Mouse (Mus musculus) CH12.LX (cell line): ENCODE results near the gene Muc3a. TPM values are rescaled to one million over a fixed set of nuclear protein-coding genes. Genes with fewer than 3 reads are reported as not detected.

Experiments
- DNase-seq: peaks from one replicate; pipeline ENCODE4 v3.0.0-alpha.2; 2013; ENCODE audit errors: extremely low read depth
- H3K27ac ChIP-seq: 2 replicates; pipeline ENCODE4 v1.5.1; 2012; ENCODE audit warnings: low read depth, mild to moderate bottlenecking, control low read depth, moderate library complexity; ENCODE audit not compliant: insufficient read depth
- H3K27me3 ChIP-seq: replicated peaks from 2 replicates; pipeline ENCODE3; 2012; ENCODE audit warnings: inconsistent platforms
- H3K36me3 ChIP-seq, 2 experiments: replicated peaks in 1 of 2; 2 replicates each; pipeline versions ENCODE3 to v1.6.1; 2012; ENCODE audit warnings: inconsistent platforms in 1 of 2, low read length in 1 of 2, mild to moderate bottlenecking in 1 of 2, mixed read lengths in 1 of 2, moderate library complexity in 1 of 2; ENCODE audit not compliant: control insufficient read depth in 1 of 2, insufficient read depth in 1 of 2
- H3K4me1 ChIP-seq, 2 experiments: 2 replicates each; pipeline ENCODE4 v1.6.1; 2012; ENCODE audit warnings: inconsistent platforms in 1 of 2, moderate library complexity in 1 of 2; ENCODE audit not compliant: insufficient read depth in 2 of 2, control insufficient read depth in 1 of 2
- H3K4me2 ChIP-seq: 2 replicates; pipeline ENCODE4 v1.6.1; 2012; ENCODE audit warnings: low read depth, mild to moderate bottlenecking, control low read depth; ENCODE audit not compliant: poor library complexity, insufficient read depth, severe bottlenecking
- H3K4me3 ChIP-seq, 3 experiments: fragments of 150-350 bp in 1 of 3; sonication (generic) in 1 of 3; replicated peaks in 1 of 3; 2 replicates each; pipeline versions ENCODE3 to v1.5.1; 2011 to 2012; ENCODE audit warnings: low read depth in 2 of 3, low read length in 2 of 3, mild to moderate bottlenecking in 2 of 3, moderate library complexity in 2 of 3, control low read depth in 1 of 3, improper control_type of control experiment in 1 of 3, inconsistent platforms in 1 of 3, mixed read lengths in 1 of 3; ENCODE audit not compliant: poor library complexity in 1 of 3
- H3K79me2 ChIP-seq: replicated peaks from 2 replicates; pipeline ENCODE4 v1.6.1; 2012; ENCODE audit warnings: mild to moderate bottlenecking, moderate library complexity; ENCODE audit not compliant: control insufficient read depth, poor library complexity, insufficient read depth, severe bottlenecking; ENCODE audit errors: extremely low read depth
- H3K9ac ChIP-seq: 2 replicates; pipeline ENCODE4 v1.6.1; 2012; ENCODE audit warnings: low read depth, mild to moderate bottlenecking, control low read depth, moderate library complexity; ENCODE audit not compliant: insufficient read depth
- H3K9me3 ChIP-seq: replicated peaks from 2 replicates; pipeline ENCODE3; 2012; ENCODE audit warnings: low read length, inconsistent platforms, mixed read lengths
- CHD1 ChIP-seq: IDR thresholded peaks from 2 replicates; pipeline ENCODE4 v1.6.1; 2012; ENCODE audit warnings: low read depth, low read length, improper control_type of control experiment, inconsistent platforms
- CHD2 ChIP-seq: IDR thresholded peaks from 2 replicates; pipeline ENCODE4 v1.6.1; 2011; ENCODE audit warnings: low read length, improper control_type of control experiment
- ELF1 ChIP-seq: IDR thresholded peaks from 2 replicates; pipeline ENCODE4 v1.6.1; 2014; ENCODE audit warnings: low read depth, mild to moderate bottlenecking, inconsistent platforms, low read length, improper control_type of control experiment
- EP300 ChIP-seq: IDR thresholded peaks from 2 replicates; pipeline ENCODE4 v1.6.1; 2011; ENCODE audit warnings: low read length, improper control_type of control experiment
- ETS1 ChIP-seq: conservative IDR thresholded peaks from 2 replicates; pipeline ENCODE4 v1.6.1; 2012; ENCODE audit warnings: low read depth, mild to moderate bottlenecking, inconsistent platforms, low read length, improper control_type of control experiment, moderate library complexity
- JUN ChIP-seq: IDR thresholded peaks from 2 replicates; pipeline ENCODE4 v1.6.1; 2011; ENCODE audit warnings: low read depth, mild to moderate bottlenecking, low read length, improper control_type of control experiment, moderate library complexity; ENCODE audit not compliant: insufficient read depth
- KAT2A ChIP-seq: IDR thresholded peaks from 2 replicates; pipeline ENCODE4 v1.6.1; 2012; ENCODE audit warnings: low read length, improper control_type of control experiment, inconsistent platforms; ENCODE audit not compliant: insufficient replicate concordance
- MAFK ChIP-seq: IDR thresholded peaks from 2 replicates; pipeline ENCODE4 v1.6.1; 2011; ENCODE audit warnings: low read length, improper control_type of control experiment; ENCODE audit not compliant: insufficient replicate concordance
- MAX ChIP-seq: IDR thresholded peaks from 2 replicates; pipeline ENCODE4 v1.6.1; 2011; ENCODE audit warnings: low read length, improper control_type of control experiment
- MXI1 ChIP-seq: IDR thresholded peaks from 2 replicates; pipeline ENCODE4 v1.6.1; 2011; ENCODE audit warnings: mild to moderate bottlenecking, low read depth, low read length, improper control_type of control experiment
- MYC ChIP-seq: IDR thresholded peaks from 2 replicates; pipeline ENCODE4 v1.6.1; 2011; ENCODE audit warnings: low read depth, mild to moderate bottlenecking, improper control_type of control experiment, low read length
- NELFE ChIP-seq: IDR thresholded peaks from 2 replicates; pipeline ENCODE4 v1.6.1; 2011; ENCODE audit warnings: low read depth, low read length, improper control_type of control experiment
- NRF1 ChIP-seq: IDR thresholded peaks from 2 replicates; pipeline ENCODE4 v1.6.1; 2014; ENCODE audit warnings: low read depth, mild to moderate bottlenecking, inconsistent platforms, low read length, improper control_type of control experiment, moderate library complexity
- POLR2A ChIP-seq: IDR thresholded peaks from 2 replicates; pipeline ENCODE4 v1.6.1; 2011; ENCODE audit warnings: low read depth, mild to moderate bottlenecking, improper control_type of control experiment, low read length
- POLR2AphosphoS2 ChIP-seq: IDR thresholded peaks from 2 replicates; pipeline ENCODE4 v1.6.1; 2011; ENCODE audit warnings: low read depth, low read length, improper control_type of control experiment
- RAD21 ChIP-seq: IDR thresholded peaks from 2 replicates; pipeline ENCODE4 v1.6.1; 2011; ENCODE audit warnings: low read depth, mild to moderate bottlenecking, low read length, improper control_type of control experiment, moderate library complexity
- SIN3A ChIP-seq: IDR thresholded peaks from 2 replicates; pipeline ENCODE4 v1.6.1; 2012; ENCODE audit warnings: low read length, improper control_type of control experiment, inconsistent platforms
- TBP ChIP-seq: conservative IDR thresholded peaks from 2 replicates; pipeline ENCODE4 v1.6.1; 2011; ENCODE audit warnings: low read depth, low read length, improper control_type of control experiment
- TCF12 ChIP-seq: IDR thresholded peaks from 2 replicates; pipeline ENCODE4 v1.6.1; 2014; ENCODE audit warnings: low read depth, mild to moderate bottlenecking, inconsistent platforms, low read length, improper control_type of control experiment
- USF1 ChIP-seq: IDR thresholded peaks from 2 replicates; pipeline ENCODE4 v1.6.1; 2014; ENCODE audit warnings: low read depth, mild to moderate bottlenecking, inconsistent platforms, low read length, improper control_type of control experiment
- USF2 ChIP-seq: conservative IDR thresholded peaks from 2 replicates; pipeline ENCODE4 v1.6.1; 2011; ENCODE audit warnings: low read depth, low read length, improper control_type of control experiment
- ZC3H11A ChIP-seq: IDR thresholded peaks from 2 replicates; pipeline ENCODE4 v1.6.1; 2012; ENCODE audit warnings: low read depth, mild to moderate bottlenecking, inconsistent platforms, low read length, improper control_type of control experiment
- ZMIZ1 ChIP-seq: IDR thresholded peaks from 2 replicates; pipeline ENCODE4 v1.6.1; 2012; ENCODE audit warnings: low read depth, mild to moderate bottlenecking, inconsistent platforms, low read length, improper control_type of control experiment
- ZNF384 ChIP-seq: IDR thresholded peaks from 2 replicates; pipeline ENCODE4 v1.6.1; 2012; ENCODE audit warnings: low read depth, low read length, improper control_type of control experiment, inconsistent platforms
- dilution Hi-C: fragments of 300-500 bp; cut with MboI; formaldehyde crosslinking; loops from 2 replicates; pipeline ENCODE4 v1.14.3; 2020; ENCODE audit warnings: low sequenced_read_pairs; ENCODE audit not compliant: extremely low pct_unique_long_range_greater_than_20kb, extremely low pct_ligation_motif_present
- in situ Hi-C: fragments of 300-500 bp; cut with MboI; formaldehyde crosslinking; loops from 3 replicates; pipeline ENCODE4 v1.14.3; 2019; ENCODE audit warnings: low sequenced_read_pairs, low pct_ligation_motif_present, low pct_unique_long_range_greater_than_20kb, mixed read lengths
- polyA plus RNA-seq: library from polyadenylated mRNA; unstranded; fragments of >175 nt; gene quantifications from 2 replicates; pipeline ENCODE4 v1.2.1, GENCODE M21; 2012; ENCODE audit warnings: low read depth; ENCODE audit not compliant: insufficient read length
- total RNA-seq, 2 experiments: library from RNA; depleted of rRNA; stranded (reverse); fragments of 300-350 nt in 1 of 2; fragments of >200 nt in 1 of 2; gene quantifications; 2 replicates each; pipeline ENCODE4 v1.2.3; 2012 to 2014

Gene Muc3a
- total and polyA plus RNA-seq, 3 experiments: not detected

- in situ Hi-C loops: no loop called here
- dilution Hi-C loops: no loop called here
- H3K36me3 ChIP-seq: no peaks in the 10 kb centered on the region
- H3K9ac ChIP-seq: no peak overlapping the region
- H3K27me3 ChIP-seq: peaks cover 90% of the 10 kb centered on the region
- no peaks in the 10 kb centered on the region for H3K9me3 ChIP-seq
- TF ChIP-seq POLR2AphosphoS2 (no peak), USF2 (no peak), POLR2A (no peak), KAT2A (no peak), USF1 (no peak), TBP (no peak), MXI1 (no peak), CHD1 (no peak), NRF1 (no peak), RAD21 (no peak), ZMIZ1 (no peak), ZC3H11A (no peak), NELFE (no peak)
- no peak overlapping the region for H3K4me2 ChIP-seq
- H3K79me2 ChIP-seq: no peaks in the 10 kb centered on the region
- no peaks in the 10 kb centered on the region for H3K4me1 ChIP-seq
- H3K27ac ChIP-seq: no peak overlapping the region
- no peak overlapping the region for H3K4me3 ChIP-seq
- DNase-seq: no peak
These were observed 40.7 kb downstream of the Muc3a start for GRCm38 (mm10) chr5:137171478-137171877.

GRCm38 (mm10) chr5:137170836-137171380 lies 41.3 kb downstream of the Muc3a start:
- Histone ChIP-seq H3K4me3 (no peak overlapping the region), H3K27ac (no peak overlapping the region), H3K4me2 (no peak overlapping the region), H3K9ac (no peak overlapping the region), H3K4me1 (no peaks in the 10 kb centered on the region), H3K36me3 (no peaks in the 10 kb centered on the region), H3K79me2 (no peaks in the 10 kb centered on the region)
- in situ Hi-C loops: no loop called here
- no peak for DNase-seq
- dilution Hi-C loops: no loop called here
- TF ChIP-seq KAT2A: no peak
- TF ChIP-seq CHD2: no peak
- no peak for TF ChIP-seq ELF1
- no peak for TF ChIP-seq POLR2AphosphoS2
- TF ChIP-seq ETS1: no peak
- no peak for TF ChIP-seq MYC
- no peak for TF ChIP-seq POLR2A
- TF ChIP-seq JUN: no peak
- TF ChIP-seq USF1: no peak
- no peak for TF ChIP-seq SIN3A
- no peak for TF ChIP-seq CHD1
- no peak for TF ChIP-seq MAFK
- TF ChIP-seq EP300: no peak
- no peak for TF ChIP-seq ZNF384
- TF ChIP-seq MAX: no peak
- TF ChIP-seq TCF12: no peak
- no peak for TF ChIP-seq ZC3H11A
- TF ChIP-seq, all 38 proteins: peak for 0
- Histone ChIP-seq H3K9me3 (no peaks in the 10 kb centered on the region), H3K27me3 (peaks cover 89% of the 10 kb centered on the region)
